Mouse (Mus musculus) myocyte (in vitro differentiated cells): ENCODE measurements around the gene Map3k1. TPM values are rescaled to one million over a fixed set of nuclear protein-coding genes. Genes with fewer than 3 reads are reported as not detected.

ENCODE experiments used
- H3K27me3 ChIP-seq: one replicate; pipeline ENCODE4 v1.6.1; 2011; ENCODE audit not compliant: control insufficient read depth, insufficient read depth, insufficient read length
- H3K36me3 ChIP-seq: one replicate; pipeline ENCODE4 v1.6.1; 2011; ENCODE audit not compliant: control insufficient read depth, insufficient read depth
- H3K4me2 ChIP-seq: one replicate; pipeline ENCODE4 v1.6.1; 2011; ENCODE audit warnings: low read depth, control low read depth
- H3K4me3 ChIP-seq: one replicate; pipeline ENCODE4 v1.5.1; 2011; ENCODE audit warnings: mild to moderate bottlenecking, control low read depth, moderate library complexity
- H3K79me2 ChIP-seq: one replicate; pipeline ENCODE4 v1.6.1; 2011; ENCODE audit not compliant: control insufficient read depth, insufficient read depth
- H3ac ChIP-seq: one replicate; pipeline ENCODE4 v1.6.1; 2011; ENCODE audit not compliant: control insufficient read depth, insufficient read length
- CEBPB ChIP-seq: IDR thresholded peaks from 2 replicates; pipeline ENCODE4 v1.6.1; 2011; ENCODE audit warnings: mild to moderate bottlenecking, moderate library complexity; ENCODE audit not compliant: poor library complexity, insufficient read depth, severe bottlenecking
- E2F4 ChIP-seq: IDR thresholded peaks from one replicate; pipeline ENCODE4 v1.6.1; 2011; ENCODE audit warnings: mild to moderate bottlenecking, control low read depth, moderate library complexity; ENCODE audit not compliant: insufficient read depth
- MAX ChIP-seq: IDR thresholded peaks from one replicate; pipeline ENCODE4 v1.6.1; 2011; ENCODE audit warnings: low read depth, mild to moderate bottlenecking, control low read depth
- MYOD1 ChIP-seq, 3 experiments: IDR thresholded peaks; one replicate each; pipeline ENCODE4 v1.6.1; 2011; ENCODE audit warnings: control low read depth in 2 of 3, low read depth in 2 of 3, mild to moderate bottlenecking in 2 of 3, moderate library complexity in 1 of 3; ENCODE audit not compliant: insufficient read length in 2 of 3, control insufficient read depth in 1 of 3
- MYOG ChIP-seq, 3 experiments: IDR thresholded peaks; one replicate each; pipeline ENCODE4 v1.6.1; 2011; ENCODE audit warnings: control low read depth in 2 of 3, low read depth in 2 of 3, mild to moderate bottlenecking in 2 of 3; ENCODE audit not compliant: insufficient read length in 2 of 3, control insufficient read depth in 1 of 3, insufficient read depth in 1 of 3
- POLR2A ChIP-seq: IDR thresholded peaks from one replicate; pipeline ENCODE4 v1.6.1; 2011; ENCODE audit warnings: low read depth, mild to moderate bottlenecking, control low read depth, moderate library complexity; ENCODE audit not compliant: insufficient read length
- POLR2AphosphoS2 ChIP-seq: IDR thresholded peaks from one replicate; pipeline ENCODE4 v1.6.1; 2011; ENCODE audit warnings: low read depth, control low read depth; ENCODE audit not compliant: insufficient read length
- REST ChIP-seq: IDR thresholded peaks from one replicate; pipeline ENCODE4 v1.6.1; 2011; ENCODE audit warnings: mild to moderate bottlenecking, control low read depth, moderate library complexity; ENCODE audit not compliant: insufficient read depth, insufficient read length
- SRF ChIP-seq: IDR thresholded peaks from one replicate; pipeline ENCODE4 v1.6.1; 2011; ENCODE audit warnings: low read depth; ENCODE audit not compliant: control insufficient read depth, insufficient read length
- TCF12 ChIP-seq: IDR thresholded peaks from one replicate; pipeline ENCODE4 v1.6.1; 2011; ENCODE audit warnings: mild to moderate bottlenecking, control low read depth; ENCODE audit not compliant: poor library complexity, insufficient read depth, severe bottlenecking
- TCF3 ChIP-seq: IDR thresholded peaks from one replicate; pipeline ENCODE4 v1.6.1; 2011; ENCODE audit warnings: low read depth, control low read depth; ENCODE audit not compliant: insufficient read length
- USF1 ChIP-seq: IDR thresholded peaks from one replicate; pipeline ENCODE4 v1.6.1; 2011; ENCODE audit warnings: low read depth, mild to moderate bottlenecking, control low read depth, moderate library complexity
- polyA plus RNA-seq: library from polyadenylated mRNA; unstranded; fragments of >200 nt; fragmentation: generic; extraction: Trizol; gene quantifications from one replicate; pipeline ENCODE4 v1.2.1, GENCODE M21; 2012; ENCODE audit warnings: missing spikeins

Gene Map3k1
- polyA plus RNA-seq, 1 experiment: 1.0 TPM

GRCm38 (mm10) chr13:111777865-111778264 is 30.9 kb downstream of the Map3k1 start:
- no peaks in the 10 kb centered on the region for H3K27me3 ChIP-seq
- H3K79me2 ChIP-seq: no peaks in the 10 kb centered on the region
- TF ChIP-seq SRF (no peak), E2F4 (no peak), TCF12 (no peak), MAX (no peak), POLR2AphosphoS2 (no peak), USF1 (no peak), MYOG (IDR thresholded peaks at IDR 0.05; ENCODE audit: control insufficient read depth in 1 of 3, insufficient read depth in 1 of 3, insufficient read length in 2 of 3, low read depth in 2 of 3) (no peak), TCF3 (no peak), MYOD1 (IDR thresholded peaks at IDR 0.05; ENCODE audit: control insufficient read depth in 1 of 3, insufficient read length in 2 of 3, low read depth in 2 of 3) (no peak), REST (no peak), CEBPB (no peak), POLR2A (no peak)

DNA sequence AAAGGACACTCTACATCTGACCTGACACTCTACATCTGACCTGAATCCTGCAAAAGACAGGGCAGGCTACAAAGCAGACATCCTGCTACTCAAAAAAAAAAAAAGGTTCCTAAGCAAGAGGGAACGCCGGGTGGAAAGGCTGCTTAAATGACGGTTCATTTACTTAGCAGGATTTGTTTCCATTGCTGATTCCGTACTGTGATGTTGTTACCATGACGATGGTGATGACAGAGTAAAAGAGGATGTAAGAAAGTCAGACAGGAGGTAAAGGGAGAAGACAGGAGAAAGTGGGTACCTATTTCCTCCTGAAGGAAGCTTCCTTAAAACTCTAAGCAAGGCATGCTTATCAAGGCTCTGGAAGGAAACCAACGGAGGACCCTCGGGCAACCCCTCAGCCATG is 31.6 kb downstream of the Map3k1 start:
- Histone ChIP-seq H3K4me3 (no peak overlapping the region), H3K36me3 (no peaks in the 10 kb centered on the region), H3K79me2 (no peaks in the 10 kb centered on the region), H3ac (no peak overlapping the region), H3K27me3 (no peaks in the 10 kb centered on the region), H3K4me2 (no peak overlapping the region)
- no peak for TF ChIP-seq POLR2AphosphoS2
- no peak for TF ChIP-seq MAX
- no peak for TF ChIP-seq CEBPB
- no peak for TF ChIP-seq E2F4
- no peak for TF ChIP-seq USF1
- no peak for TF ChIP-seq TCF12
- no peak for TF ChIP-seq POLR2A
- TF ChIP-seq SRF: no peak
- TF ChIP-seq MYOG (IDR thresholded peaks at IDR 0.05; ENCODE audit: control insufficient read depth in 1 of 3, insufficient read depth in 1 of 3, insufficient read length in 2 of 3, low read depth in 2 of 3): no peak
- no peak for TF ChIP-seq TCF3
- TF ChIP-seq REST: no peak

More at GRCm38 (mm10) chr13:111777865-111778264, 30.9 kb downstream of the Map3k1 start:
- no peaks in the 10 kb centered on the region for H3K36me3 ChIP-seq
- H3K4me3 ChIP-seq: no peak overlapping the region
- no peak overlapping the region for H3K4me2 ChIP-seq
- no peak overlapping the region for H3ac ChIP-seq

GRCm38 (mm10) chr13:111772075-111772474 is 36.7 kb downstream of the Map3k1 start:
- peaks cover 10% of the 10 kb centered on the region for H3K36me3 ChIP-seq
- H3ac ChIP-seq: no peak overlapping the region
- no peaks in the 10 kb centered on the region for H3K79me2 ChIP-seq
- TF ChIP-seq MAX (no peak), E2F4 (no peak), MYOG (IDR thresholded peaks at IDR 0.05; ENCODE audit: control insufficient read depth in 1 of 3, insufficient read depth in 1 of 3, insufficient read length in 2 of 3, low read depth in 2 of 3) (no peak), MYOD1 (IDR thresholded peaks at IDR 0.05; ENCODE audit: control insufficient read depth in 1 of 3, insufficient read length in 2 of 3, low read depth in 2 of 3) (no peak), POLR2A (no peak), REST (no peak), TCF12 (no peak), SRF (no peak), POLR2AphosphoS2 (no peak), TCF3 (no peak), CEBPB (no peak), USF1 (no peak)
- no peak overlapping the region for H3K4me2 ChIP-seq
- H3K4me3 ChIP-seq: no peak overlapping the region
- H3K27me3 ChIP-seq: no peaks in the 10 kb centered on the region

DNA sequence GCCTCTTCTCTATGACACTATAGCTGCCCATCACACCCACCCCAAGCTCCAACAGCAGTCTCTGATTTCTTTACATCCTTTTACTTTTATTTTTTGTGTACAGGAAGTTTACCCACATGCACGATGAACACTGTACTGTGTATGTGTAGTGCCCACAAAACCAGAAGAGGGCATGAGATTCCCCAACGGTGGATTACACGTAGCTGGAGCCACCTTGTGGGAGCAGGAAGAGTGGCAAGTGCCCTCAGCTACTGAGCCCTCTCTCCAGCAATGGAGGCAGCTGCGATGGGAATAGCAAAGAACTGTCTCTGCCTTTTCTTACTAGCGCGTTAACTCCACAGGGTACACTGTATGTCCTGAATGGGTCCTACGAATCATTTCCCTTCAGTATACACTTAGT is 37.6 kb downstream of the Map3k1 start:
- TF ChIP-seq E2F4: no peak
- TF ChIP-seq TCF3: no peak
- TF ChIP-seq MYOD1 (IDR thresholded peaks at IDR 0.05; ENCODE audit: control insufficient read depth in 1 of 3, insufficient read length in 2 of 3, low read depth in 2 of 3): no peak
- TF ChIP-seq USF1: no peak
- TF ChIP-seq POLR2A: no peak
- no peak for TF ChIP-seq MYOG (IDR thresholded peaks at IDR 0.05; ENCODE audit: control insufficient read depth in 1 of 3, insufficient read depth in 1 of 3, insufficient read length in 2 of 3, low read depth in 2 of 3)
- no peak for TF ChIP-seq POLR2AphosphoS2
- TF ChIP-seq SRF: no peak
- TF ChIP-seq MAX: no peak
- no peak for TF ChIP-seq REST
- no peak for TF ChIP-seq TCF12
- TF ChIP-seq CEBPB: no peak
- no peak overlapping the region for H3ac ChIP-seq
- no peaks in the 10 kb centered on the region for H3K79me2 ChIP-seq
- peaks cover 10% of the 10 kb centered on the region for H3K36me3 ChIP-seq
- no peaks in the 10 kb centered on the region for H3K27me3 ChIP-seq
- no peak overlapping the region for H3K4me2 ChIP-seq
- H3K4me3 ChIP-seq: no peak overlapping the region
